Mouse (Mus musculus): ENCODE results near the gene Olfr1141. TPM values are rescaled to one million over a fixed set of nuclear protein-coding genes. Genes with fewer than 3 reads are reported as not detected.

Gene Olfr1141
- not detected in 2 replicates for polyA plus RNA-seq (2016; fragmentation: Nextera tagmentation; extraction: Ambion mirVana)

DNA sequence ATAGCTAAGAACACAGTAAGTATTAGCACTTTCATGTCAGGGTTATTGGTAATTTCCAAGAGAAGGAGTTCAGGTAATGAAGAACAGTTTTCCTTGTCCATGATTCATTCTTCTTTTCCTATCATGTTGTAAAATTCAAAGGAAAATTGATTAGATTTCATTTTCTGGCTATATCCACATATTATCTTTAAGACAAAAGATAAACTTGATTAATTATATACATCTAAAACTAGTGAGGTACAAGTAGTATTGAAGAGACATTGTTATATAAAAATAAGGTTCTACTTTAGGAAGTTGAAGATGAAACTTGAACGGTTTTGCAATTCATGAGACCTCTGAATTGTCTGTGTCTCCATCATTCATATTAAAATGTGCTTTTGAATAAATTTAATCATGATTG, at the start of gene Olfr1141:
Gene Olfr1141 (minus strand): TSS at position 101 of the 400 bp plus-strand sequence.
- Histone ChIP-seq H3K36me3 (no peaks in the 10 kb centered on the region), H3K27me3 (no peaks in the 10 kb centered on the region), H3K9ac (no peak within 1 kb of the TSS), H3K9me3 (replicated peaks) (no peaks in the 10 kb centered on the region), H3K4me3 (no peak within 1 kb of the TSS), H3K4me1 (no peaks in the 10 kb centered on the region), H3K27ac (no peak within 1 kb of the TSS), H3K4me2 (replicated peaks) (no peak within 1 kb of the TSS)
- WGBS: 81% methylated on average over 1 of the region's 1 CpGs
- ATAC-seq (ENCODE audit: low FRiP score): no peak

- Histone ChIP-seq H3K4me2 (replicated peaks) (no peak within 1 kb of the TSS), H3K36me3 (no peaks in the 10 kb centered on the region), H3K27ac (no peak within 1 kb of the TSS), H3K9me3 (replicated peaks) (no peaks in the 10 kb centered on the region), H3K4me1 (no peaks in the 10 kb centered on the region), H3K9ac (no peak within 1 kb of the TSS), H3K27me3 (no peaks in the 10 kb centered on the region), H3K4me3 (no peak within 1 kb of the TSS)
- no peak for ATAC-seq (ENCODE audit: low FRiP score)
These were observed 46.5 kb upstream of the Olfr1141 start, which contains the start of gene Olfr1143 for GRCm38 (mm10) chr2:87800292-87800691. Olfr1143 (plus strand) TSS chr2:87800592.

GRCm38 (mm10) chr2:87779183-87779582, 25.4 kb upstream of the Olfr1141 start, which contains the start of gene Olfr152:
Olfr152 (plus strand) TSS chr2:87779483.
- no peak within 1 kb of the TSS for H3K4me3 ChIP-seq
- 79% methylated on average over 4 of the region's 4 CpGs for WGBS
- ATAC-seq (ENCODE audit: low FRiP score): no peak
- no peaks in the 10 kb centered on the region for H3K4me1 ChIP-seq
- no peak within 1 kb of the TSS for H3K27ac ChIP-seq
- H3K27me3 ChIP-seq: no peaks in the 10 kb centered on the region
- H3K4me2 ChIP-seq (replicated peaks): no peak within 1 kb of the TSS
- H3K9ac ChIP-seq: no peak within 1 kb of the TSS
- no peaks in the 10 kb centered on the region for H3K9me3 ChIP-seq (replicated peaks)
- H3K36me3 ChIP-seq: no peaks in the 10 kb centered on the region

DNA sequence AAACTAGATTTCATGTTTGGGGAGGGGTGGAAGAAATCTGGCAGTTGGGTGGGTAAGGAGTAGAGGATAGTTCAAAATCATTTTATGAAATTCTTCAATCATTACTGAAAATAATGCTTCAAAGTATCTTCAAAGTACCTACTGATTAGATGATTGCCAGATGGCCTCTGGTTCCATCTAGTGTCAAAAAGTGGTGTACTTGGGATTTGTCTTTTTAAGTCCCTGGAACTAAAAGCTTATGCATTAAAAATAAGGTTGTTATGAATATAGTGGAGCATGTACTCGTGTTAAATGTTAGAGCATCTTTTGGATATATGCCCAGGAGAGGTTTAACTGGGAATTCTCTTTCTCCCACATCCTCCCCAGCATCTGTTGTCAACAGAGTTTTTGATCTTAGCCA, 22.4 kb upstream of the Olfr1141 start:
- H3K27ac ChIP-seq: no peak overlapping the region
- no peak for ATAC-seq (ENCODE audit: low FRiP score)
- no peak overlapping the region for H3K9ac ChIP-seq
- no peaks in the 10 kb centered on the region for H3K27me3 ChIP-seq
- H3K4me1 ChIP-seq: no peaks in the 10 kb centered on the region
- WGBS: 69% methylated on average over 1 of the region's 1 CpGs
- no peak overlapping the region for H3K4me3 ChIP-seq
- H3K9me3 ChIP-seq (replicated peaks): no peaks in the 10 kb centered on the region
- no peak overlapping the region for H3K4me2 ChIP-seq (replicated peaks)
- H3K36me3 ChIP-seq: no peaks in the 10 kb centered on the region

GRCm38 (mm10) chr2:87743452-87743851, 10.3 kb downstream of the Olfr1141 start, which contains the start of gene Olfr1140:
Olfr1140 (plus strand) TSS chr2:87743752.
- Histone ChIP-seq H3K4me3 (no peak within 1 kb of the TSS), H3K9ac (no peak within 1 kb of the TSS), H3K27me3 (no peaks in the 10 kb centered on the region), H3K36me3 (no peaks in the 10 kb centered on the region), H3K4me2 (replicated peaks) (no peak within 1 kb of the TSS), H3K4me1 (no peaks in the 10 kb centered on the region), H3K27ac (no peak within 1 kb of the TSS), H3K9me3 (replicated peaks) (no peaks in the 10 kb centered on the region)
- ATAC-seq (ENCODE audit: low FRiP score): no peak
- WGBS: 83% methylated on average over 3 of the region's 3 CpGs

DNA sequence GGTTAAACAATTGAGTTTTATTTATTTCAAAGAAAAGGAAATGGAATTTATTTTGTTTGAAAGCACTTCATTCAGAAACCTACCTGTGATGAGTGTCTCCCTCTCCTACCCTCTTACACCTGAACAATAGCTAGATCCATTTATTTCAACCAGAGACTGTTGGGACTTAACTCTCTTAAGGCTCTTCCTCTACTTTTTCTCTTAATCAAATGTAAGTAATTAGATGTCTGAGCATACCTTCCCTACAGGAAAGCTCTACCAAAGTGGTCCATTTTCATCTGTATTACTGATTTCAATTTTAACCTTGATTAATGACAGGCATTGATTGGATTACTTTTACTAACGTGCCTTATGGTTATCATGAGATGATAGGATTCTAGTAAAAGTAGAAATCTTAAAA, 13.9 kb downstream of the Olfr1141 start, which contains the start of gene Olfr1138:
Gene Olfr1138 (minus strand): TSS at position 101 of the 400 bp plus-strand sequence.
- H3K9ac ChIP-seq: no peak within 1 kb of the TSS
- H3K27me3 ChIP-seq: no peaks in the 10 kb centered on the region
- no peak within 1 kb of the TSS for H3K4me3 ChIP-seq
- H3K4me2 ChIP-seq (replicated peaks): no peak within 1 kb of the TSS
- no peaks in the 10 kb centered on the region for H3K4me1 ChIP-seq
- no peak within 1 kb of the TSS for H3K27ac ChIP-seq
- no peak for ATAC-seq (ENCODE audit: low FRiP score)
- no peaks in the 10 kb centered on the region for H3K9me3 ChIP-seq (replicated peaks)
- no peaks in the 10 kb centered on the region for H3K36me3 ChIP-seq
- WGBS: 73% methylated on average over 1 of the region's 1 CpGs

DNA sequence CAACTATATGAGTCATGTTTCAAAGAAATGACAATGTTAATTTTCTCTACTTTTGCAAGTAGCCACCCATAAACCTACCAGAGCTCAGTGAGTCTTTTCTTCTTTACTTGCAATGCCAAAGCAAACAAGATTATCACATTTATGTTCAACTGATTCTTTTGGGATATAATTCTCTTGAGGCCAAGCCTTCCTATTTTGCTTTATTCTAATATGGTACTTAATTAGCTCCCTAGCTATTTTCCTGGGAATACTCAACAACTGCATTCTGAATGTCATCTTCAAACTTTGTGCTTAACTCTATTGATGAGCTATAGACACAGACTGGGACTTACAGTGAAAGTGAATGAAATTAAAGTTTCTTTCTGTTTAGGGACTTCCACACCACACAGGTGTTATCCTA, 40.7 kb downstream of the Olfr1141 start, which contains the start of gene Olfr1137:
Gene Olfr1137 (minus strand): TSS at position 101 of the 400 bp plus-strand sequence.
- ATAC-seq (ENCODE audit: low FRiP score): no peak
- no peaks in the 10 kb centered on the region for H3K4me1 ChIP-seq
- H3K27ac ChIP-seq: no peak within 1 kb of the TSS
- no peak within 1 kb of the TSS for H3K9ac ChIP-seq
- no peaks in the 10 kb centered on the region for H3K9me3 ChIP-seq (replicated peaks)
- no peak within 1 kb of the TSS for H3K4me3 ChIP-seq
- no peaks in the 10 kb centered on the region for H3K27me3 ChIP-seq
- H3K36me3 ChIP-seq: no peaks in the 10 kb centered on the region
- no peak within 1 kb of the TSS for H3K4me2 ChIP-seq (replicated peaks)

Other genes with a start within 250 kb of the Olfr1141 start
- not detected in 2 replicates for gene Pramel6, start 247.4 kb downstream of the Olfr1141 start, polyA plus RNA-seq (2016; fragmentation: Nextera tagmentation; extraction: Ambion mirVana)
- not detected in 2 replicates for gene Olfr153, start 222.2 kb downstream of the Olfr1141 start, polyA plus RNA-seq (2016; fragmentation: Nextera tagmentation; extraction: Ambion mirVana)
- gene Olfr1128, start 208.4 kb downstream of the Olfr1141 start, polyA plus RNA-seq (2016; fragmentation: Nextera tagmentation; extraction: Ambion mirVana): not detected in 2 replicates
- gene Olfr1129, start 180.1 kb downstream of the Olfr1141 start, polyA plus RNA-seq (2016; fragmentation: Nextera tagmentation; extraction: Ambion mirVana): not detected in 2 replicates
- not detected in 2 replicates for gene Olfr1130, start 147.8 kb downstream of the Olfr1141 start, polyA plus RNA-seq (2016; fragmentation: Nextera tagmentation; extraction: Ambion mirVana)
- not detected in 2 replicates for gene Olfr1131, start 126.9 kb downstream of the Olfr1141 start, polyA plus RNA-seq (2016; fragmentation: Nextera tagmentation; extraction: Ambion mirVana)
- gene Olfr1132, start 116.5 kb downstream of the Olfr1141 start, polyA plus RNA-seq (2016; fragmentation: Nextera tagmentation; extraction: Ambion mirVana): not detected in 2 replicates
- not detected in 2 replicates for gene Olfr1133, start 106.6 kb downstream of the Olfr1141 start, polyA plus RNA-seq (2016; fragmentation: Nextera tagmentation; extraction: Ambion mirVana)
- not detected in 2 replicates for gene Olfr1134, start 95.5 kb downstream of the Olfr1141 start, polyA plus RNA-seq (2016; fragmentation: Nextera tagmentation; extraction: Ambion mirVana)
- not detected in 2 replicates for gene Olfr1135, start 80.3 kb downstream of the Olfr1141 start, polyA plus RNA-seq (2016; fragmentation: Nextera tagmentation; extraction: Ambion mirVana)
- gene Olfr1136, start 60.0 kb downstream of the Olfr1141 start, polyA plus RNA-seq (2016; fragmentation: Nextera tagmentation; extraction: Ambion mirVana): not detected in 2 replicates
- gene Olfr1137, start 40.8 kb downstream of the Olfr1141 start, polyA plus RNA-seq (2016; fragmentation: Nextera tagmentation; extraction: Ambion mirVana): not detected in 2 replicates
- not detected in 2 replicates for gene Olfr1138, start 14.0 kb downstream of the Olfr1141 start, polyA plus RNA-seq (2016; fragmentation: Nextera tagmentation; extraction: Ambion mirVana)
- gene Olfr1140, start 10.2 kb downstream of the Olfr1141 start, polyA plus RNA-seq (2016; fragmentation: Nextera tagmentation; extraction: Ambion mirVana): not detected in 2 replicates
- not detected in 2 replicates for gene Olfr152, start 25.5 kb upstream of the Olfr1141 start, polyA plus RNA-seq (2016; fragmentation: Nextera tagmentation; extraction: Ambion mirVana)
- not detected in 2 replicates for gene Olfr1143, start 46.6 kb upstream of the Olfr1141 start, polyA plus RNA-seq (2016; fragmentation: Nextera tagmentation; extraction: Ambion mirVana)
- gene Olfr1145, start 55.8 kb upstream of the Olfr1141 start, polyA plus RNA-seq (2016; fragmentation: Nextera tagmentation; extraction: Ambion mirVana): not detected in 2 replicates
- not detected in 2 replicates for gene Olfr1148, start 76.5 kb upstream of the Olfr1141 start, polyA plus RNA-seq (2016; fragmentation: Nextera tagmentation; extraction: Ambion mirVana)
- not detected in 2 replicates for gene Olfr1150-ps1, start 90.0 kb upstream of the Olfr1141 start, polyA plus RNA-seq (2016; fragmentation: Nextera tagmentation; extraction: Ambion mirVana)
- not detected in 2 replicates for gene Olfr1151, start 101.9 kb upstream of the Olfr1141 start, polyA plus RNA-seq (2016; fragmentation: Nextera tagmentation; extraction: Ambion mirVana)
- gene Olfr1152, start 112.5 kb upstream of the Olfr1141 start, polyA plus RNA-seq (2016; fragmentation: Nextera tagmentation; extraction: Ambion mirVana): not detected in 2 replicates
- not detected in 2 replicates for gene Olfr1153, start 141.0 kb upstream of the Olfr1141 start, polyA plus RNA-seq (2016; fragmentation: Nextera tagmentation; extraction: Ambion mirVana)
- gene Olfr1154, start 151.2 kb upstream of the Olfr1141 start, polyA plus RNA-seq (2016; fragmentation: Nextera tagmentation; extraction: Ambion mirVana): not detected in 2 replicates
- gene Olfr1155, start 191.1 kb upstream of the Olfr1141 start, polyA plus RNA-seq (2016; fragmentation: Nextera tagmentation; extraction: Ambion mirVana): not detected in 2 replicates
- not detected in 2 replicates for gene Olfr1156, start 199.1 kb upstream of the Olfr1141 start, polyA plus RNA-seq (2016; fragmentation: Nextera tagmentation; extraction: Ambion mirVana)
- not detected in 2 replicates for gene Olfr1157, start 214.3 kb upstream of the Olfr1141 start, polyA plus RNA-seq (2016; fragmentation: Nextera tagmentation; extraction: Ambion mirVana)
- not detected in 2 replicates for gene Olfr74, start 220.7 kb upstream of the Olfr1141 start, polyA plus RNA-seq (2016; fragmentation: Nextera tagmentation; extraction: Ambion mirVana)
- gene Olfr1158, start 236.1 kb upstream of the Olfr1141 start, polyA plus RNA-seq (2016; fragmentation: Nextera tagmentation; extraction: Ambion mirVana): not detected in 2 replicates

All from hindbrain, embryonic 12.5 days (tissue).